Mouse (Mus musculus) v-Abl transformed pro-B cells (cell line): ENCODE results near the gene Clnk.
"Not testable (repeated sequence)": the region's sequence is repeated elsewhere in the genome, so short reads cannot be mapped to it uniquely, and the experiment has no call there.

ENCODE experiments used
- in situ Hi-C, 2 experiments: fragments of 400-800 bp; cut with MboI; formaldehyde crosslinking; loops; one replicate each; pipeline ENCODE4 v1.15.1; 2025; ENCODE audit not compliant: unreplicated experiment in 2 of 2

The Clnk gene

DNA sequence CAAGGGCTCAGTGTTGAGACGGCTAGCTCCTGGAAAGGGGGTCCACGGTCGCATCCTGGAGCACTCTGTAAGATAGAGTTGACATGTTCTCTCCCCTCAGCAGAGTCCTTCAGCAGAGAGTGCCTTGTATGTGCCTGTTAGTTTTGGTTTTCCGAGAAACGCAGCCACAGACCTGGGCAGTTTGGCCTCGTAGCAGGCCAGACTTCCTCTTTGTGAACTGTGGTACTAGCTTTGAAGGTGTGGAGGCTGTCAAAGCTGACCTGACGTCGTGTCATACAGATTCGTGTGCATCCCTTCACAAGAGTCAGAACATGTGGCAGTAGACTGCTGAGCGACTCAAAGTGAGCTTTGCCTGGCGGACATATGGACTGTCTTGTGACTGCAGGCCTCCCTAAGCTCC, at the start of gene Clnk:
Gene Clnk (minus strand): TSS at position 191 of the 400 bp plus-strand sequence.
- in situ Hi-C loops = no loop called here

DNA sequence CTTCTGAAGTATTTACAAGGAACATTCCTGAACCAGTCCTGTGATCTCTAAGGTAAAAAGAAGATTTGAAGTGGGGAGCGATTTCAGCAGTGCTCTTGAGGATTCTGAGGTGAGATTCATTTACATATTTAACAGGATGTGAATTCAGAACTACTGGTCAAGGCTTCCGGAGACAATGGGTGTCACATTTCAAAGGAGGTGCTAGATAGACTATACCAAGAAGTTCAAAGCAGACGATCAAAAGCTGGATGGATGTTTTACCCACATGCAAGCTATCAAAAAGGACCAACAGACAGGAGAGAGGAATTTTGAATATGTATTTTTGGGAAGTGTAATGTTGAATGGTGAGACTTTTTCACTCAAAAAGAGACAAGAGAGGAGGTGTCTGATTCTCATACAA, 28.7 kb upstream of the Clnk start:
- in situ Hi-C loops = no loop called here

DNA sequence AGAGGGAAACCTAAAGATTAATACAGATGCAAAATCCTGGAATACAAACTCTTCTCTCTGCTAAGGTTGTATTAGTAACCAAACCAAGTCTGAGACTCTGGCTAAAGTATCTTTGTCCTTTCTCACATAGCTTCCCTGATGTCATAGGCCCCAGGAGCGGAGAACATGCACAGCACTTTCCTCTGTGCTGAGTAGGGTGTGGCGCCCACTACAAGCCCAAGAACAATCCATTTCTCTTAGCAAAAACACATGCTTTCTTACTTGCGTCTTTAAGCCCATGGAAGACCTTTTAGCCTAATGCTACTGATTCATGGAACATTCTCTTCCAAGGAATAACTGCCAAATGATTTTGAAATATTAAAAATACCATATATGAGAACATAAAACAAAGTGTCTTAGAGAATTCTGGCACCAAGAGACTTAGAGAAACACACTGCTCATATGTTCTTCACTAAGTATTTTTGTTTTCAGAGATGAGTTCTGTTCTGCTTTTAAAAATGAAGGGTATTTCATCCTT, 28.0 kb upstream of the Clnk start:
- in situ Hi-C loops = no loop called here

DNA sequence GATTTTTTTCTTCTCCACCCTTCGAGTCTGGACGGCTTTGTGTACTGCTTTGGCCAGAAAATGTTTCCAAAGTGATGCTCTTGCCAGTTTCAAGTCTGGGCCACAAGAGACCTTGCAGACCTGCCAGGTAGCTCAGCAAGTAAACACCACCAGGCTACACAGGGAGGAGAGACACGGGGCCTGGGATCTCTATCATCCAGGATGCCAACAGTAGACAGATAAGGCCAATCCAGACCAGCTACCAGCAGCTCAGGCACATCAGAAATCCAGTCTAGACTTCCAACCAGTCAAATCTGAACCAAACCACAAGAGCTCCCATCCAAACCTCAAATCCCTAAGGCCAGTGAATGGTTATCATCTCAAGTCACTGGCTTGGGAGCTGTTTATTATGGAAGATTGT, 26.3 kb upstream of the Clnk start:
- in situ Hi-C loops = no loop called here

DNA sequence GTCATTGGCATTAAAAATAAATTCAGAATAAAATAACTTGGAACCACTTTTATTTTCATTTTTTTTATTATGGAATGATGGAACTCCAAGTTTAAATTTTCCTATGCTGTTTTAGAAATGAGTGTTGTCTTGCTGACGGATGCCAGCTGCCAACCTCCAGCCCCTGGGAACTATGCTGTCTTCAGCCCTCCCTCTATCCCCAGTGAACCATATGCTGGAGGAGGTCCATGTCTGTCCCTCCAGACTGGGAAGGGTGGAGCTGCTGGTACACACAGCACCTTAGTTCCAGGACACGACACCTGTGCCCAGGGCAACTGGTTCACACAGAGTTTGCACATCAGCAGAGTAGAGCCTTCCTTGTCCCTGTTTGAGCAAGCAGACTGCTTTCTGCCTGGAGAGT, 22.4 kb upstream of the Clnk start:
- in situ Hi-C loops = no loop called here

DNA sequence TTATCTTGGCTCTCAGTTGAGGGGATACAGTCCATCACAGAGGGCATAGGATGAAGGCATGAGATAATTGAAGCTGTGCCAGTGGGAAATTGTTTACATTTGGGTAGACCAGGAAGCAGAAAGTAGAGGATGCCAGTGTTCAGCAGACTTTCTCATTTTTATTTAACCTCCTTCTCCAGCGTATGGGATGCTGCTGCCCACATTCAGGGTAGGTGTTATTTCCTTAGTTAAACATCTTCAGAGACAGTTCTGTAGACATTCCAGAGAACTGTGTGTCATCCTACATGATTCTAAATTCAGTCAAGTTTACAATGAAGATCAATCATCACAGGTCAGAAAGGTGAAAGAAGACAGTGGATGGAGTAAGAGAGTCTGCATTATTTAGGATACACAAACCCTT, 12.0 kb upstream of the Clnk start:
- in situ Hi-C loops = no loop called here

DNA sequence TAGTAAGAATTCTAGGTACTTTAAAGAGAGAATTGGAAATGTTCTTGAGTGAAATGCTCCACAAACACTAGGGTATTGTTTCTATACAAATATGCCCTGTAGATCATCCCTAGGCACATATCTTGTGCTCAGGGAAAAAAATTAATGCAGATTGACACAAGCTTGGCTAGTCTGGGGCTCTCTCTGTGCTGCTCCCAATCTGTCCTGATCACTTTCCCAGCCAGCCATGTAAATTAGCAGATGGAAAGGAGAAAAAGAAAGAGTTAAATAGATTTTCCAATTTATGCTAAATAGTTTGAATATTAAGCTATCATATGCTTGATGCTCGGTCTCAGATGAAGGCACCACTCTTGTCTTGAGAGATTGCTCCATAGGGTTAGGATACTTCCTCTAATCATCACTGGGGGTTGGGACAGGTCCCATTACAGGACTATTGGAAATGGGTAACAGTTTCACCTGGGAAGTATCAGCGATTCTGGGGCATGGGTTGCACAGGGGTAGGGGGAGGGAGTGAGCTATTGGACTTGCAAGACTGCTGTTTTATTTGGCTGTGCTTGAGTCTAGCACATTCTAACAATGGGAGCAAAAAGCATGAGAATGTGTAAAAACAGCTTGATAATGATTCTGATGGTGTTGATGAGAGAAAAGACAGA, 10.1 kb upstream of the Clnk start:
- in situ Hi-C loops = no loop called here

DNA sequence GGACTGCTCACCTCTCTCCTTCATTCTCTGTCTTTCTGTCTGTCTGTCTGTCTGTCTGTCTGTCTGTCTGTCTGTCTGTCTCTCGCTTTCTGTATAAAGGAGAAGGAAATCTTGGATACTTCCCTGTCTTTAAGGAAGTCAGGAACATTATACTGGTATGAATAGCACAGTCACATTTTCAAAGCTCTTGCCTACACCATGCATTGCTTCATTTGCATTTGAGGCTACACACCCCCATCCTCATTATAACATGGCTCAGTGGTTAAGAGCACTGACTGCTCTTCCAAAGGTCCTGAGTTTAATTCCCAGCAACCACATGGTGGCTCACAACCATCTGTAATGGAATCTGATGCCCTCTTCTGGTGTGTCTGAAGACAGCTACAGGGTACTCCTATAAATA, 6.0 kb upstream of the Clnk start:
- in situ Hi-C loops = not testable (repeated sequence)

DNA sequence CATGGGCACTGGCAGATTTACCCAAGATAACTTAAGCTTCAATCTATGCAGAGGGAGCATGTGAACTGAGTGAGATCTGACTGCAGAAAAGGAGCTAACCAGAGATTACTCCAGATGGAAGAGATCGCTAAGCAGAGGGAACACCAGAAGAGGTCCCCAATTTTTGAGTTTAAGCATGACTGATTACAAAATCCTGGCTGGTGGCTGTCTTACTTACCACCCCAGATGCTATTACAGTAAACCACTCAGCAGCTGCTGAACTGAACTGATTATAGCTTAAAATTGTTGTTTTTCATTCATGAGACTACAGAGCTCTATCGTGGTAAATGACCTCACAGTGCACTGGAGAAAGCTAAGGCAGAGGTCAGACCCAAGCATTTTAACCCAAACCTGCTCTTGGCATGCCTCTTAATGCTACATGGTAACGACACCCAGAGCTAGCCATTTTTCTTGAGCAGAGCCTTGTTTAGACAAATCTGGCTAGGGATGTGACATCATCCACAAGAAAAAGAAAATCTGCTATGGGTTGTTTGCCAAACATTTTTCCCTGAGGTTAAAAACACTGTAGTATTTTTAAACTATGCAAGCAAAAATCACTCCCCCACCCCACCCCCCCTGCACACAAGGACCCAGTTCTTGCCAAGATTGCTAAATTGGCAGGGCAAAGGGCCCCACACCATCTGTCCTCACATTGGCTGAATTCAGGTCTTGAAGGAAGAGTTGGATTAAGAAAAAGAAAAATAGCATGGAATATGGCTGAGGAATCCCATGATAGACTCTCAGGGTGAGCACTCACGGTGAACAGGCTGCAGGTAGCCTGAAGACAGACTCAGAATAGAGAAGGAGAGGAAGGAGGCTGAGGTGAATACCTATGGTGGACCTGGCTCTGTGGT, 5.4 kb upstream of the Clnk start:
- in situ Hi-C loops = no loop called here

DNA sequence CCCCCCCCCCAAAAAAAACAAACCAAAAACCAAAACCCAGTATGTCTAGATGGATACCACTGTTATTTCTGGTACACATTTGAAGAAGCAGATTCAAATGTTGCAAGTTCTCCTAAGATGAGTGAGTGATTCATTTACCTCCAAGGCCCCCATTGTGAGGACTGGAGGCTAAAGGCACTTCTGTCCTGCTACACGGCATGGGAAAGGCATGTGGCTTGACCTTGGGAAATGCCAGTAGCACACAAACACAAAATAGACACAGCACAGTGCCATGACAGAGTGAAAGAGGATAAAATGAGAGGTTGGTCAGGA, 4.8 kb upstream of the Clnk start:
- in situ Hi-C loops = no loop called here

DNA sequence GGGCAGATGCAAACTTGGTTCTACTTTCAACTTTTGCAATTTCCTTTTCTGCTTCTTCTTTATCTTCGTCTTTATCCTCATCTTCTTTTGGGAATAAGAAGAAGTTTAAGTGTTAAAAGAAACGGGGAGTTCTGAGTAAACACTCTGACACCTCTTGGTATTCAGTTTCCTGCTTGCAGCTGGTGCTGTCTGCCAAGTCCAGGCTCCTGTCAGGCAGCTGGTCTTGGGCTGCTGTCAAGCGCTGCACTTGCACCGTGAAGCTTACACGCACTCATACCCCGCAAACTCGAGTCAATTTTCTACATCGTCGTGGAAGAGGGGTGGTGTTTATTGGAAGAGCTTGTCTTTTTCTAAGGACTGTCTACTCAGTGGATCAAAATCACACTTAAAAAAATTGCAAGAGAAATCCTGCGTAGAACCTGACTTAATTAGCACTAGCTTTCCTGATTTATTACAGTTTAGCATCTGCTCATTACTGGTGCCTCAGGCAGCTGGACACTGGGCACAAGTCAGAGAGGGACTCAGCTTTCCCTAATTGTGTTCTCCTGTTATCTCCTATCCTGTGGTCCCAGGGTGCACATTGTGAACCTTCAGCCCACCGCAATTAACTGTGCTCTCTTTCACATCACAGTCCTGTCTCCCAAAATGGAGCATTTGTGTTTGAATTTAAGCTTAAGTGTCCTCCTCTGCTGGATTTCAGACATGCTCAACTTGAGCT, 3.5 kb upstream of the Clnk start:
- in situ Hi-C loops = no loop called here

DNA sequence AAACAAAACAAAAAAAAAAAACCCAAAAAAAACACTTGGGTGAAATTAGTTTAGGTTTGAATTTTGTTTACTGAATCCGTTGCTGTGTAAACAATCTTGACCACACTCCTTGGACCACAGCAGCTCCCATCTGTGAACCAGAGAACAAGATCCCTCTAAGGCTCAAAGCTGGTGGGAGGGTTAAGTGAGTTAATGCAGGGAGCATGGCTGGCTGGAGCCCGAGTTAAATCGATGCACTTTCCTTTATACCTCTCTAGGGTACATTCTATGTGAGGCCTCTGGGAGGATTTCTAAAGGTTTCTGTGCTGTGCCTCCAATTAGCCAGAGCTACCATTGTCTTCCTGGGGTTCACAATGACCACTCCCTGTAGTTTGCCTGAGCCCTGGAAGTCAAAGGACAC, 1.2 kb downstream of the Clnk start:
- in situ Hi-C loops = no loop called here

DNA sequence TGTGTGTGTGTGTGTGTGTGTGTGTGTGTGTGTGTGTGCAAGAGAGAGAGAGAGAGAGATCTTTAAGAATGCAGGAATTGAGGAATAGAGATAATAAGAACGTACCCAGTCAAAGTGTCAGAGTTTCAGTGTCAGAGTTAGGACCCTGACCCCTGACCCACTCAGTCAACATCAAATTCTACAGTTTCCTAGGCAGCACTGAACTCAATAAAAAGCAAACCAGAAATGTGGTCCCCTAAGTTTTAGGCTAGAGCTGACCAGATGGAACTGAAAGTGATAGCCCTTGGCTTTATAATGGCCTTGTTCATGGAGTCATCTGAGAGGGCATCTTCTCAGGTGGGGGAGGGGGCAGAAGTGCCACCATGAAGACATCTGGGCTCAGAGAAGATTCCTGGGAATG, 1.7 kb downstream of the Clnk start:
- in situ Hi-C loops = no loop called here

DNA sequence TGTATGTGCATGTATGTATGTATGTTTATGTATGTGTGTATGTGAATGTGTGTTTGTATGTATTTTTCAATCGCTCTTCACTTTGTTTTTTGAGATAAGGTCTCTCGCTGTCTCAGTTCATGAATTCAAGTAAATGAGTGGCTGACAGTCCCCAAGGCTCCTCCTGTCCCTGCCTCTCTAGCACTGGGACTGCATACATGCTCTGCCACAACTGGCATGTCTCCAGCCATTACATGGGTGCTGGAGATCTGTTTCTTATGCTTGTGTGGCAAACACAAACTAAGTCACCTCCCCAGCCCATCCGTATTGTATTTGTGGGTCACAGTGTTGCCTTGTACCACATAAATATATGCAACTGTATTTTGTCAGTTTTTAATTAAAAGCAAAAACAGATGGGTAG, 3.7 kb downstream of the Clnk start:
- in situ Hi-C loops = no loop called here

DNA sequence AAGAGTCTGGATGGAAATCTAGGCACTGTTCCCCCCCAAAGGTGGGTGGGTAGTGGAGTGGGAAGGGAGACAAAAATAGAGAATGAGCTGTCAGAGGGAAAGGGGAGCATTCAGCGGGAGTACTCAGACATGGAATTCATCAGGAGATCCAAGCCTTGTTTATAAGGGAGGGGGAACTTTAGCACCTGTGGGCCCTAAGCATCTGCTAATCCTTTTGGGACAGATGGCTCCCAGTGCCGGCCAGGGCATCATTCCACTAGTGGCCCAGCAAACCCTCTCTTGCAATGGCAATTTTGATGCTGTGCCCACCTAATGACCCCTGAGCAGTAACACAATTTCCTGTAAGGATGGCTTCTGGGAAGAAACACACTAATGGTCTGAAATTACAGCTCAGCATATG, 5.0 kb downstream of the Clnk start:
- in situ Hi-C loops = no loop called here

DNA sequence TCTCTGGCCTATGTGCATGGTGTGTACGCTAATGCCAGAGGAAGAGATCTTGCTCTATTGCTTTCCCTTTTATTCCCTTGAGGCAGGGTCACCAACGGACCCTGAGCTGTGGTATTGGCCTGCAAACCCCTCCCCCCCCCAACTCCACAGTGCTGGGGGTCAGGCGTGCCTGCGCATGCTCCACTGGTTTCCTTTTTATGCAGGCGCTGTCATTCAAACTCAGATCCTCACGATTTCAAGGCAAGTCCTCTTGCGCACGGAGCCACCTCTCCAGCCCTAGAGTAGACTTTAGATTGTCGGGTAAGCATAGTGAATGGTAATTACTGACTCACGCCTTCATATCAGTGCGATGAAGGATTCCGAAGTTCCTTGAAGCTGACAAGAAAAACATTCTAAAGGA, 6.1 kb downstream of the Clnk start:
- in situ Hi-C loops = no loop called here

DNA sequence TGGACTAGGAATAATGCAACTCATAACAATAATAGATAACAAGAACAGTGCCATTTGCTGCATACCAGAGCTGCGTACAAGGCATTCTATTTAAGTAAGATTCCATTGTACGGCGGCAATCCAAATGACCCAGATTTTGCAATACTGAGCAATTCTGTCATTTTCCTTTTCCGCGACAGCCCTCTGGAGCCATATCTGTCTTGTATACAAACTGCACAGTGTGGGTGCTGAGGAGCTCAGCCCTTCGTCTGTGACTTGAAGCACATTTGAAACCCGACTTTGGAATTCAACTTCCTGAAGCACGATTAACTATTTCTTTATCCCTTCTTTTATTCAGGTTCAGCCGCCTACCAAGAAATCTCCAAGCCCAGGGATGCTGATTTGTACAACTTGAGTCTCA, 6.6 kb downstream of the Clnk start:
- in situ Hi-C loops = no loop called here

DNA sequence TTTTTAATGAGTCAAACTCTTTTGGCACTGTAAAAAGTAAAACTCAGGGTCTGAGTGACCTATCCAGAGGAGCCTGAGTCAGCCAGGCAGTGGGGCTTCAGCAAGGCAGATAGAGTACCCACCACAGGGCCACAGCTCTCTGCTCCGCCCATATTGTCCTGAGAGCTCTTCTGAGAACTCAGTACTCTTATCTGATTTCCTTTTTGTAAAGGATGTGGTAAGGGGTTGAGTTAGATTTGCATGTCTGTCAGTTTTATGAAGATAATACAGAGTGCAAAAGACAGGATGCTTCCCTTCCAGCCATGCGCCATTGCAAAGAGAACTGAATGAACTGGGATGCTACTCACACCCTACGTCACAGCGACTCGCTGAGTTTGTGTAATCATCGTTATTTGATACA, 12.0 kb downstream of the Clnk start:
- in situ Hi-C loops = no loop called here

DNA sequence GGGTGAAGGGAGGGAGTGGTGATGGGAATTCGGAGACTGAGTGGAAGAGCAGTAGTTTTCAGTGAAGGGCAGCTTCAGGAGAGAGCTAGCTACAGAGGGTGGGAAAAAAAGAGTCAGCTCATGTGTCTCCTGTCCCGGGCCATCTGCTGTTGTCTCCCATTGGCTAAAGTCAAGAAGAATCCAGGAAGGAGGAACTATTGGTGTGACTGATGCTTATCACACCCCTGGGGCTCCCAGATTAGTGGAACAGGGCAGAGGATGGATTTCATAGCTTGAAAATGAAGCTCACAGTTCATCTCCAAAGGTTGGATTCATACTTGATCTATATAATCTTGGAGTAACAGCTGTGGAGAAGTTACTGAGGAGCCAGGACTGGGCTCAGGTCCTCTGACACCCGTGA, 13.6 kb downstream of the Clnk start:
- in situ Hi-C loops = no loop called here

DNA sequence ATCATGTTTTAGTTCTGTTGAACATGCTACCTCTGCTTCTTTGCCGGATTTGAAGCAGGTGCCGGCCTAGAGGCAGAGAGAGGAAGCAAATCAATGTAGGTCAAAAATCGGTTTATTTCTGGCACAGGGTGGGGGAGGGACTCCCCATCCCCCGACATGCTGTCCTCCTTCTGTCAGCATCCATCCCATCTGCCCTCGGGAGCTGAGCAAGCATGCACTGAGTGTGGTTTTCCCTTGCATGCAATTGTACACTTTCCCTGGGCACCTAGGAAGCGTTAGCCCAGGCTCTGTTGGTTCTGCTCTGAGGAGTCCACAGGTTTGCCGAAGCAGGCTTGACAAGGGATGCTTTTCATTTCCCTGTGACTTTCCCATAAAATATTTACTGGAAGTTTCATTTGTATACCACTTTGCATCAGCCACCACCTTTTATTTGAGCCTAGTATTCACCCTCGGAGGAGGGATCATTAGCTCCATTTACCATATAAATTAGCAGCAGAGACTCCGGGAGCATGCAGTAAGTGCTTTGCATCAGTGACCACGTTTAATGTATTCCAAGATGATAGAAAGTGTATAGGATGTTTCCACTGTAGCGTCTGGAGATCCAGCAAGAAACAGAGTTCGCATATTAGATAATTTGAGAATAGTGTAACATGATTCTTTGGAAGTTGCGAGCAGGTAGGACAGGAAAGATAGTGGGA, 14.2 kb downstream of the Clnk start:
- in situ Hi-C loops = no loop called here
